Mouse (Mus musculus) erythroblast, embryonic 14.5 days (primary cell): ENCODE data around the gene Ptprn2. TPM values are rescaled to one million over a fixed set of nuclear protein-coding genes. Genes with fewer than 3 reads are reported as not detected.

Experiments
- H3K27me3 ChIP-seq: 2 replicates; pipeline ENCODE4 v1.6.1; 2012; ENCODE audit warnings: inconsistent platforms; ENCODE audit not compliant: control insufficient read depth
- H3K36me3 ChIP-seq: 2 replicates; pipeline ENCODE4 v1.6.1; 2012; ENCODE audit warnings: mild to moderate bottlenecking, inconsistent platforms; ENCODE audit not compliant: control insufficient read depth
- H3K4me1 ChIP-seq: 2 replicates; pipeline ENCODE4 v1.6.1; 2012; ENCODE audit warnings: inconsistent platforms; ENCODE audit not compliant: control insufficient read depth
- H3K4me3 ChIP-seq: replicated peaks from 2 replicates; pipeline ENCODE3; 2012; ENCODE audit warnings: moderate library complexity, mild to moderate bottlenecking, inconsistent platforms
- H3K9me3 ChIP-seq: 2 replicates; pipeline ENCODE4 v1.6.1; 2012; ENCODE audit warnings: low read length, inconsistent platforms, mixed read lengths; ENCODE audit not compliant: control insufficient read depth
- GATA1 ChIP-seq: IDR thresholded peaks from 2 replicates; pipeline ENCODE4 v1.6.1; 2012; ENCODE audit warnings: low read length, inconsistent platforms, mixed read lengths
- TAL1 ChIP-seq: IDR thresholded peaks from 3 replicates; pipeline ENCODE4 v1.6.1; 2012; ENCODE audit warnings: low read length, inconsistent platforms, mixed read lengths
- polyA plus RNA-seq: library from polyadenylated mRNA; stranded (reverse); fragments of >175 nt; gene quantifications from 2 replicates; pipeline ENCODE4 v1.2.3, GENCODE M21; 2012

The Ptprn2 gene
- polyA plus RNA-seq, 1 experiment = 0.03 TPM

- H3K27me3 ChIP-seq = no peaks in the 10 kb centered on the region
- H3K4me3 ChIP-seq = no peak overlapping the region
- H3K36me3 ChIP-seq = no peaks in the 10 kb centered on the region
- H3K4me1 ChIP-seq = peaks cover 2% of the 10 kb centered on the region
- TF ChIP-seq GATA1 = no peak
- no peaks in the 10 kb centered on the region for H3K9me3 ChIP-seq
These were observed 811.3 kb downstream of the Ptprn2 start for GRCm38 (mm10) chr12:117296792-117297191.

GRCm38 (mm10) chr12:117299084-117299483 lies 813.6 kb downstream of the Ptprn2 start:
- Histone ChIP-seq H3K9me3 (no peaks in the 10 kb centered on the region), H3K4me3 (no peak overlapping the region), H3K36me3 (no peaks in the 10 kb centered on the region), H3K27me3 (no peaks in the 10 kb centered on the region), H3K4me1 (peaks cover 2% of the 10 kb centered on the region)
- no peak for TF ChIP-seq TAL1
- TF ChIP-seq GATA1 = no peak

- TF ChIP-seq TAL1 (no peak), GATA1 (no peak)
- H3K4me1 ChIP-seq = peaks cover 2% of the 10 kb centered on the region
- no peaks in the 10 kb centered on the region for H3K9me3 ChIP-seq
- H3K36me3 ChIP-seq = no peaks in the 10 kb centered on the region
- H3K4me3 ChIP-seq = no peak overlapping the region
- H3K27me3 ChIP-seq = no peaks in the 10 kb centered on the region
These were observed 819.5 kb downstream of the Ptprn2 start for GRCm38 (mm10) chr12:117304751-117305624.

GRCm38 (mm10) chr12:117305625-117306105 lies 820.1 kb downstream of the Ptprn2 start:
- Histone ChIP-seq H3K4me1 (peaks cover 2% of the 10 kb centered on the region), H3K9me3 (no peaks in the 10 kb centered on the region), H3K27me3 (no peaks in the 10 kb centered on the region), H3K4me3 (no peak overlapping the region), H3K36me3 (no peaks in the 10 kb centered on the region)
- TF ChIP-seq TAL1 = no peak
- no peak for TF ChIP-seq GATA1

GRCm38 (mm10) chr12:117312079-117312478 lies 826.6 kb downstream of the Ptprn2 start:
- peaks cover 1% of the 10 kb centered on the region; the same call in 1 of the 2 replicates for H3K9me3 ChIP-seq

GRCm38 (mm10) chr12:117314987-117315386 lies 829.5 kb downstream of the Ptprn2 start:
- Histone ChIP-seq H3K4me1 (no peaks in the 10 kb centered on the region), H3K36me3 (no peaks in the 10 kb centered on the region), H3K4me3 (no peak overlapping the region), H3K9me3 (peaks cover 2% of the 10 kb centered on the region; the same call in 1 of the 2 replicates), H3K27me3 (no peaks in the 10 kb centered on the region)
- TF ChIP-seq TAL1 (no peak), GATA1 (no peak)

More at GRCm38 (mm10) chr12:117312079-117312478, 826.6 kb downstream of the Ptprn2 start:
- H3K36me3 ChIP-seq = no peaks in the 10 kb centered on the region
- no peak overlapping the region for H3K4me3 ChIP-seq
- no peaks in the 10 kb centered on the region for H3K27me3 ChIP-seq
- TF ChIP-seq TAL1 = no peak
- no peak for TF ChIP-seq GATA1
- H3K4me1 ChIP-seq = no peaks in the 10 kb centered on the region

GRCm38 (mm10) chr12:117315661-117316060 lies 830.1 kb downstream of the Ptprn2 start:
- Histone ChIP-seq H3K9me3 (peaks cover 2% of the 10 kb centered on the region; the same call in 1 of the 2 replicates), H3K36me3 (no peaks in the 10 kb centered on the region), H3K4me3 (no peak overlapping the region), H3K27me3 (no peaks in the 10 kb centered on the region), H3K4me1 (no peaks in the 10 kb centered on the region)
- no peak for TF ChIP-seq TAL1

GRCm38 (mm10) chr12:117318229-117318628 lies 832.7 kb downstream of the Ptprn2 start:
- H3K4me3 ChIP-seq = no peak overlapping the region
- H3K4me1 ChIP-seq = no peaks in the 10 kb centered on the region
- TF ChIP-seq TAL1 (no peak), GATA1 (no peak)
- no peaks in the 10 kb centered on the region for H3K27me3 ChIP-seq
- no peaks in the 10 kb centered on the region for H3K36me3 ChIP-seq
- H3K9me3 ChIP-seq = peaks cover 2% of the 10 kb centered on the region; the same call in 1 of the 2 replicates

GRCm38 (mm10) chr12:117323017-117323416 lies 837.5 kb downstream of the Ptprn2 start:
- no peaks in the 10 kb centered on the region for H3K9me3 ChIP-seq
- TF ChIP-seq TAL1 (no peak), GATA1 (no peak)
- no peaks in the 10 kb centered on the region for H3K36me3 ChIP-seq
- no peaks in the 10 kb centered on the region for H3K27me3 ChIP-seq
- H3K4me3 ChIP-seq = no peak overlapping the region
- no peaks in the 10 kb centered on the region for H3K4me1 ChIP-seq

Other genes starting within 250 kb of the Ptprn2 start
- 0.06 and 0.16 TPM in 2 replicates for gene Wdr60, start 222.7 kb upstream of the Ptprn2 start, polyA plus RNA-seq
- not detected in 2 replicates for gene Gm11027, start 210.3 kb upstream of the Ptprn2 start, polyA plus RNA-seq
- 0.63 and 0.69 TPM in 2 replicates for gene Esyt2, start 204.5 kb upstream of the Ptprn2 start, polyA plus RNA-seq
- gene Ncapg2, start 80.3 kb upstream of the Ptprn2 start, polyA plus RNA-seq = 1.4 and 1.7 TPM in 2 replicates